Mouse (Mus musculus) hindbrain, embryonic 12.5 days (tissue): ENCODE measurements around the gene Copz1. TPM values are rescaled to one million over a fixed set of nuclear protein-coding genes. Genes with fewer than 3 reads are reported as not detected.

Experiments used
- ATAC-seq: fragments of 200-750 bp; cut with Nextera tagmentation; 2 replicates; pipeline ENCODE4 v1.8.0; 2017; ENCODE audit warnings: moderate TSS enrichment; ENCODE audit not compliant: low FRiP score
- H3K27ac ChIP-seq: fragments of 300-500 bp; sonication (generic); 2 replicates; pipeline ENCODE4 v1.5.1; 2016; ENCODE audit warnings: mild to moderate bottlenecking
- H3K27me3 ChIP-seq: fragments of 300-500 bp; sonication (generic); 2 replicates; pipeline ENCODE4 v1.6.1; 2016; ENCODE audit warnings: mild to moderate bottlenecking
- H3K36me3 ChIP-seq: fragments of 300-500 bp; sonication (generic); 2 replicates; pipeline ENCODE4 v1.6.1; 2016; ENCODE audit warnings: mild to moderate bottlenecking
- H3K4me1 ChIP-seq: fragments of 300-500 bp; sonication (generic); 2 replicates; pipeline ENCODE4 v1.6.1; 2016
- H3K4me2 ChIP-seq: fragments of 300-500 bp; sonication (generic); replicated peaks from 2 replicates; pipeline ENCODE4 v1.6.1; 2016; ENCODE audit warnings: mild to moderate bottlenecking
- H3K4me3 ChIP-seq: fragments of 300-500 bp; sonication (generic); 2 replicates; pipeline ENCODE4 v1.5.1; 2016; ENCODE audit warnings: mild to moderate bottlenecking
- H3K9ac ChIP-seq: fragments of 300-500 bp; sonication (generic); 2 replicates; pipeline ENCODE4 v1.6.1; 2016; ENCODE audit warnings: mild to moderate bottlenecking, moderate library complexity
- H3K9me3 ChIP-seq: fragments of 300-500 bp; sonication (generic); replicated peaks from 2 replicates; pipeline ENCODE4 v1.6.1; 2016; ENCODE audit warnings: mild to moderate bottlenecking
- WGBS: fragments of 180-500 bp; shearing (Covaris S2); methylation state at CpG from one replicate; pipeline ENCODE4 v1.1.7; 2016; 5-methylcytosine and 5-hydroxymethylcytosine counted together
- polyA plus RNA-seq: library from polyadenylated mRNA; unstranded; fragments of >200 nt; fragmentation: Nextera tagmentation; extraction: Ambion mirVana; gene quantifications from 2 replicates; pipeline ENCODE4 v1.2.1, GENCODE M21; 2016

Copz1 gene
- polyA plus RNA-seq, 1 experiment from 2014 or later, result 247 TPM

DNA sequence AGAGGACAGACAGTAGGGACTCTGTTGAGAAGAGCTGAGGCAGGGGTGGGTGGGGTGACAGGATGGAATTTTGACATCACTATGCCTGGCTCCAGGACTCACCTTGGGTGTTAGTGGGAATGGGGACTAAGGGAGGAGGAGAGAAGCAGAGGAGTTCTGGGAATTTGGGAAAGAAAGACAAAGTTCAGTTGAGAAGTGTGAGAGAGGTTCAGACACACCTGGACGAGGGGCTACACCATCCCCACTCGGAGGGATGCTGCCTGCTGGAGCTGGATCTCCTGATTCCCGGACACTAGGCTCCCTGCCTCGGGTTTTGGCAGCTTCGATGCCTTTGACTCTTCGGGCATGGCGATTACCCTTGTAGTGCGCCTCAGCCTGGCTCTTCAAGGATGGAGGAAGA is 45.2 kb downstream of the Copz1 start:
- Histone ChIP-seq H3K9ac (no peak overlapping the region), H3K27ac (0 out of 2 replicates have a peak overlapping the region, but pooled peaks have one; percentile 12)
- WGBS, result 89% methylated on average over 8 of the region's 8 CpGs

DNA sequence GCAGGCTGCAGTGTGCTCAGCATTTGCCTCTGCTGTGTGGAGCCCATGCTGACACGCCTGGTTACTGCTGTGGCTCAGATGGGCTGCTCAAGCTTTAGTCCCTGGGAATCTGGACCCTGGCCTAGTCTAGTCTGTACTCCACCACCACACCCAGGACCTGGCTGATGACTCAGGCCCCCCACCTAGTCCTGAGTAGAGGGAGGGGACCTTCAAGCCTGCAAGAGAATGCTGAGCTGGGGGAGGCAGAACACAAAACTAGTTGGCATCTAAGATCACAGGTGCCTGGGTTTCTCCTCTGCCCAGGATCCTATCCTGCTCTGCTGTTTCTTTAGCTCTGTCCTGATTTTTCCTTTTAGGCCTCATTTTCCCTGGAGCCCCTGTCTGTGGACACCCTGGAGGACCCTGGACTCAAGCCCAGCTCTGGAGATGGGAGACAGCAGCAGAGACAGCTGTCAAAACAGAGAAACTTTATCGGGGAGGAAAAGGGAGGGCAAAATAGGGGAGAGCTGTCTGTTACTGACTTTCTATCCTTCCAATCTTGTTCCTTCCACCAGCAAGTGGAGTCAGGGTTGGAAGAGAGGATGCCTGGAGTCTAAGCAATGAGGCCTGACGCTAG is 45.8 kb downstream of the Copz1 start:
- H3K36me3 ChIP-seq, result peaks cover 46% of the 10 kb centered on the region
- ATAC-seq, result no peak
- H3K4me1 ChIP-seq, result peaks cover 47% of the 10 kb centered on the region
- H3K27ac ChIP-seq, result 0 out of 2 replicates have a peak overlapping the region, but pooled peaks have one; percentile 12
- H3K4me2 ChIP-seq, result no peak overlapping the region
- no peaks in the 10 kb centered on the region for H3K27me3 ChIP-seq
- H3K4me3 ChIP-seq, result no peak overlapping the region
- no peaks in the 10 kb centered on the region for H3K9me3 ChIP-seq
- H3K9ac ChIP-seq, result no peak overlapping the region; the same call in 1 of the 2 replicates
- WGBS, result 71% methylated on average over 3 of the region's 3 CpGs

More for the DNA sequence above, 45.2 kb downstream of the Copz1 start:
- peaks cover 50% of the 10 kb centered on the region for H3K4me1 ChIP-seq
- H3K4me3 ChIP-seq, result no peak overlapping the region
- ATAC-seq, result no peak
- no peaks in the 10 kb centered on the region for H3K27me3 ChIP-seq
- H3K9me3 ChIP-seq, result no peaks in the 10 kb centered on the region
- no peak overlapping the region for H3K4me2 ChIP-seq
- H3K36me3 ChIP-seq, result peaks cover 46% of the 10 kb centered on the region

DNA sequence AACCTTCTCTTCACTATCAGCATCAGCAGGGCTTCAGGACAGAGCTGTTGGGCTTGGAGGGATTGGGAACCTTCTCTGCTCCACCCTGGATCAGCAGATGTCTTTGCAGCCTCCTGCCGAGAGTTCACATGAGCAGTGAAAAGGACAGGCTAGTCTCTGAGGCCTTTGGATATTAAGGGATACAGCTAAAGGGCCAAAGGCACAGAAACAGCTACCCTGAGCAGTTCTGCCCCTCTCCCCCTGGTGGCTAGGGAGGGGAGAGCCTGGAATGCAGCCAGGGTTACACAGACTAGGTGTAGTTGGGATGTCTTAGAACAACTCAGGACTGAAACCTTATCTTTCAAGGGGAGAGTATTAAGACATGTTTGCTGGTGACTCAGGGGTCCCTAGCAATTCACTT is 48.6 kb downstream of the Copz1 start:
- H3K36me3 ChIP-seq, result peaks cover 37% of the 10 kb centered on the region
- no peak overlapping the region for H3K27ac ChIP-seq
- no peaks in the 10 kb centered on the region for H3K9me3 ChIP-seq
- H3K4me3 ChIP-seq, result no peak overlapping the region
- no peak overlapping the region for H3K9ac ChIP-seq
- H3K4me1 ChIP-seq, result peaks cover 33% of the 10 kb centered on the region
- no peak for ATAC-seq
- H3K27me3 ChIP-seq, result no peaks in the 10 kb centered on the region
- 58% methylated on average over 1 of the region's 1 CpGs for WGBS
- no peak overlapping the region for H3K4me2 ChIP-seq

DNA sequence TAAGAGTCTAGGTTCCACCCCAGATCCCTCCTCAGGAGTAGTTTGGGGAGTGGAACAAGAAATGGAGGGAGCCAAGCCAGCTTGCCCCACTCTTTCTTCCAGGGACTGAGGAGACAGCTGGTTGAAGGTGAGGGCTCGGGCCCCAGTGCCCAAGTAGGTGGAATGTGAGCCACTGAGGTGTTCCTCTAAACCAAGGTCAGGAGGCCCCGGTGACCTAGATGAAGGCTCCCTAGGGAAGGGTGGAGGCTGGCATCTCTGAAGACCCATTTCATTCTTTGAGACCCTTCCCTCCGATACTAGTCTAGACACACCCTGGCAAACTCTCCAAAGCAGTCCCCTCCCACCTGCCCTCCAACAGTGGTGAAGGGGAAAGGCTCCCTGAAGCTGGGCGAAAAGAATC is 49.9 kb downstream of the Copz1 start:
- Histone ChIP-seq H3K4me1 (peaks cover 33% of the 10 kb centered on the region), H3K4me3 (peak overlapping the region; percentile 74), H3K9ac (peak overlapping the region; percentile 85), H3K27ac (no peak overlapping the region), H3K27me3 (no peaks in the 10 kb centered on the region), H3K4me2 (peak overlapping the region; percentile 66), H3K9me3 (no peaks in the 10 kb centered on the region), H3K36me3 (peaks cover 24% of the 10 kb centered on the region)
- WGBS, result 41% methylated on average over 4 of the region's 4 CpGs
- ATAC-seq, result peak; percentile 5; the same call in 1 of the 2 replicates

DNA sequence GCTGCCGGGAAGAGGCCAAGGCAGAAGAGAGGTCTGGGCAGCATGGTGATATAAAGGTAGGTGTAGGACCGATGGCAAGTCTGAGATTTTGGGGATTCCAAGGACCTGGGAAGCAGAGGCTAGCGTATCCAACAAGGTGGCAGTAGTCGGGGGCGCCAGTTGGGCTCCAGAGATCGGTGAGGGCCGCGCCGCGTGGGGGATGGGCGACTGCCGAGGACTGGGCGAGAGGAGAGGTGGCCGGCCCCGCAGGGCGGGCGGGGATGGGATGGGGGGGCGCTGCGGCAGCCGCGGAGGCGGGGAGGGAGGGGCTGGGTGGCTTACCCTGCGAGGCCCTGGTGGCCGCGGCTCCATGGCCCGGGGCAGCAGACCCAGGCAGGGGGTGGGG is 50.5 kb downstream of the Copz1 start:
- peak; percentile 75 for ATAC-seq
- Histone ChIP-seq H3K36me3 (peaks cover 17% of the 10 kb centered on the region), H3K27me3 (no peaks in the 10 kb centered on the region), H3K9ac (peak overlapping the region; percentile 85), H3K4me2 (peak overlapping the region; percentile 66), H3K4me1 (peaks cover 33% of the 10 kb centered on the region), H3K4me3 (peak overlapping the region; percentile 74), H3K27ac (peak overlapping the region; percentile 82), H3K9me3 (no peaks in the 10 kb centered on the region)
- WGBS, result 1% methylated on average over 14 of the region's 26 CpGs

DNA sequence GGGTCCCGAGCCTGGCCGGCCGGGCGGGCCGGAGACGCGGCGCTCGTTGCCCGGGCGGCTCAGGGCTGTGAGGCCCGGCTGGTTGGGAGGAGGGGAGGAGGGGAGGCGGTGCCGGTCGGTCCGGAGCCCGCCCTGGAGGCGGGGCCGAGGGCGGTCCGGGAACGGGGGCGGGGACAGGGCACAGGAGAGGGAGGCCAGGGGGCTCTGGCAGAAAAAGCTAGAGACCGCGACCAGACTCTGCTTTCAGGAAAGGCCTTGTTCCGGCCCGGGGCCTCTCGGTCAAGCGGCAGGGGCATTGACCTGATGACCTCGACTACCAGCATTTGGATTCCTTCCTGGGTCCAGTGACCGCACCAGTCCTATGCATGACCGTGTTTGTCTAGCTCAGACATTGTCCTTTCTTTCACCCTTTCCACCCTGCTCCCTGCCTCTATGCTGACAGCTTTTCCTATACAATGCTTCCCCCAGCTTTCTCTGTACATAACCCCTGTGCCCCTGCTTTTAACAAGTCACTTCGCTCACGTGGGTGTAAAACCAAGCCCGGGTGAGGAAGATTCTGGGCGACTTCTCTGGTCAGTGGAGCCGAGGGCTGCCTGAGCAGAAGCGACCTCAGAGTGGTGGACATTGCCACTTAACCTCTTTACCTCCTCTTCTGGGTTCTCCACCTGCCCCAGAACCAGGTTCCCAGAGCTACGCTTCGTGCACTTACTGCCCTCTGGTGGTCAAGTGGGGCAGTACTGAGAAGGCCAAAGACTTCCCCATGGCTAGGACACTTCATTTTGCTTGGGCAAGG is 51.1 kb downstream of the Copz1 start:
- peak overlapping the region; percentile 82 for H3K27ac ChIP-seq
- no peaks in the 10 kb centered on the region for H3K9me3 ChIP-seq
- peak overlapping the region; percentile 74 for H3K4me3 ChIP-seq
- H3K36me3 ChIP-seq, result peaks cover 11% of the 10 kb centered on the region
- peak overlapping the region; percentile 85 for H3K9ac ChIP-seq
- H3K4me2 ChIP-seq, result peak overlapping the region; percentile 66
- H3K27me3 ChIP-seq, result no peaks in the 10 kb centered on the region
- under 1% methylated on average over 36 of the region's 40 CpGs for WGBS
- peak; percentile 98 for ATAC-seq
- H3K4me1 ChIP-seq, result peaks cover 33% of the 10 kb centered on the region

DNA sequence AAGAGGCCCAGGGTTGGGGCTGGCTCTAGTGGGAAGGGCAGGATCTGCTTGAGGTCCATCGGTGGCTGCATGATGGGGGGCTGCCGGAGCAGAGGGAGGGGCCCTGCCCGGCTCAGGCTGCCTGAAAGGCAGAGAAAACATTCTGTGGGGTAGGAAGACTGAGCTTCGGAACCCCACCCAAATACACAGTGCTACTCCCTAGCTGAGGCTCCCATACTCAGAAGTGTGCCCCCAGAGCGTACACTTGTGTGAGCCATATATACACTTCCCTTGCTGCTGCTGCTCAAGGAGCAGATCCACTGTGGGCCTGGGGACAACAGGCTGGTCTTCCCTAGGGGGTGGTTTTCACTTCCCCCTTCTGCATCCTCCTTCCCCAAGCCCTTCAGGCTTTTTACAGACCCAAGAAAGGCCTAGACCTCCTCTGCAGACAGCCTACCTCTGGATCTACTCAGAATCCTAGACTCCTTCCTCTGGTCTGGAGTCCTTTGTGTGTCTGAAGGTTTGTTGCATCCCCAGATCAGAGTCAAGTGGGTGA is 60.6 kb downstream of the Copz1 start:
- Histone ChIP-seq H3K9ac (no peak overlapping the region), H3K27ac (no peak overlapping the region), H3K4me2 (no peak overlapping the region), H3K4me1 (peaks cover 27% of the 10 kb centered on the region), H3K4me3 (no peak overlapping the region), H3K36me3 (no peaks in the 10 kb centered on the region), H3K9me3 (no peaks in the 10 kb centered on the region), H3K27me3 (peaks cover 3% of the 10 kb centered on the region)
- no peak for ATAC-seq
- WGBS, result 60% methylated on average over 5 of the region's 5 CpGs

DNA sequence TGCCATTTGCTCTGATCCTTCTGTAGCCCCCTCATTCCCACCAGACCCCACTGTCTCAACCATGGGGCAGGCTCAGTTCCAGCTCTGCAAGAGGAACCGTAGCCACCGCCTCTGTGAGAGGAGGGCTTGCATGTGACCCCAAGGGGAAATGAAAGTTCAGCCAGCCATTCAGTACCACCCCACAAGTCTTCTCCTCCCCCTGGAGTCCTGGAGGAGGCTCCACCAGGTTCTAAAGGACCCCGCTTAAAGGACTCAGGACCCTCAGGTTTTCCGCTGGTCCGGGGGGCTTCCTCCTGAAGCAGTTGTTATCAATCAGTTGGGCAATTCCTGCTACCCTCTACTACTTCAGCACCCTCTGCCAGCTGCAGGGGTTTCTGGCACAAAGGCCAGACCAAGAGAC is 61.2 kb downstream of the Copz1 start:
- ATAC-seq, result no peak
- H3K4me1 ChIP-seq, result peaks cover 28% of the 10 kb centered on the region
- H3K4me3 ChIP-seq, result no peak overlapping the region
- no peak overlapping the region for H3K4me2 ChIP-seq
- H3K9ac ChIP-seq, result peak overlapping the region; percentile 2; the same call in 1 of the 2 replicates
- no peaks in the 10 kb centered on the region for H3K36me3 ChIP-seq
- no peaks in the 10 kb centered on the region for H3K9me3 ChIP-seq
- H3K27me3 ChIP-seq, result peaks cover 8% of the 10 kb centered on the region
- no peak overlapping the region for H3K27ac ChIP-seq
- 54% methylated on average over 5 of the region's 5 CpGs for WGBS

DNA sequence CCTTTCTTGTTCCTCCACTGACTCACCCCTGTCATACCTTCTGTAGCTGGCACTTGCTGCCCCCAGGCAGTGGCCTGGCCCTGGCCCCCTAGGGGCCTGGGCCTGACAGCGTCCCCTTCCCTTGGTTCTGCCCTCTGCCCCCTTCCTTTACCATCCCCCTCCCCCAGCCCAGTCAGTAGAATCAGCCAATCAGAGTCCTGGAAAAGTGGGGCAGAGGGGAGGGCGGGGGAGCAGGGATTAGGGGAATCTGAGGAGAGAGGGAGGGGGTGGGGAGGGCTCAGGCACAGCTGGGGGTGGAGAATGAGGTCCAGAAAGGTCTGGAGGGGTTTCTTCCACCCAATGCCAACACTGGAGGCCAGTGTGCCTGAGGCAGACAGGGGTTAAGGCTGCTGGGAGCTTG is 61.7 kb downstream of the Copz1 start:
- no peak overlapping the region for H3K4me3 ChIP-seq
- no peak overlapping the region for H3K27ac ChIP-seq
- no peak overlapping the region for H3K4me2 ChIP-seq
- peak overlapping the region; percentile 2; the same call in 1 of the 2 replicates for H3K9ac ChIP-seq
- H3K27me3 ChIP-seq, result peaks cover 12% of the 10 kb centered on the region
- H3K9me3 ChIP-seq, result no peaks in the 10 kb centered on the region
- ATAC-seq, result peak; percentile 19; the same call in 1 of the 2 replicates
- H3K36me3 ChIP-seq, result no peaks in the 10 kb centered on the region
- WGBS, result 0% methylated on average over 2 of the region's 2 CpGs
- H3K4me1 ChIP-seq, result peaks cover 32% of the 10 kb centered on the region

DNA sequence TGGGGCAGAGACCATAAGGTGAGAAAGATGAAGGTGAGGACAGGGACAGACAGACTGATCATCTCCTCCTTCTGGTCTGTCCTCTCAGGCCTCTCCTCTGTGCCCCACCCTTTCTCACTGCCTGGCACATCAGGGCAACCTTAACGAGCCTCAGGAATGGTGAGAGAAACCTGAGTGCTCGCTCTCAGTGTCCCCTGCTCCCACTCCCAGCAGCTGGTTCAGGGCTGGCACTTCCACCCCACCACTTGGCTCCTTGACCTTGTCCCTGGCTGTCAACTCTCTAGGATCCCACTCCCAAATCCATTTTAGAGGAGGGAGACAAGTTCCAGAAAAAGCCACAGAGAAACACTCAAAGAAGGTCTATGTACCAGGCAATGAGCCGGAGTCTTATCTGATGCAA is 62.5 kb downstream of the Copz1 start:
- Histone ChIP-seq H3K36me3 (no peaks in the 10 kb centered on the region), H3K9me3 (no peaks in the 10 kb centered on the region), H3K4me1 (peaks cover 39% of the 10 kb centered on the region), H3K4me2 (no peak overlapping the region), H3K9ac (no peak overlapping the region), H3K4me3 (no peak overlapping the region), H3K27ac (no peak overlapping the region), H3K27me3 (peaks cover 19% of the 10 kb centered on the region)
- ATAC-seq, result no peak
- 62% methylated on average over 3 of the region's 3 CpGs for WGBS

DNA sequence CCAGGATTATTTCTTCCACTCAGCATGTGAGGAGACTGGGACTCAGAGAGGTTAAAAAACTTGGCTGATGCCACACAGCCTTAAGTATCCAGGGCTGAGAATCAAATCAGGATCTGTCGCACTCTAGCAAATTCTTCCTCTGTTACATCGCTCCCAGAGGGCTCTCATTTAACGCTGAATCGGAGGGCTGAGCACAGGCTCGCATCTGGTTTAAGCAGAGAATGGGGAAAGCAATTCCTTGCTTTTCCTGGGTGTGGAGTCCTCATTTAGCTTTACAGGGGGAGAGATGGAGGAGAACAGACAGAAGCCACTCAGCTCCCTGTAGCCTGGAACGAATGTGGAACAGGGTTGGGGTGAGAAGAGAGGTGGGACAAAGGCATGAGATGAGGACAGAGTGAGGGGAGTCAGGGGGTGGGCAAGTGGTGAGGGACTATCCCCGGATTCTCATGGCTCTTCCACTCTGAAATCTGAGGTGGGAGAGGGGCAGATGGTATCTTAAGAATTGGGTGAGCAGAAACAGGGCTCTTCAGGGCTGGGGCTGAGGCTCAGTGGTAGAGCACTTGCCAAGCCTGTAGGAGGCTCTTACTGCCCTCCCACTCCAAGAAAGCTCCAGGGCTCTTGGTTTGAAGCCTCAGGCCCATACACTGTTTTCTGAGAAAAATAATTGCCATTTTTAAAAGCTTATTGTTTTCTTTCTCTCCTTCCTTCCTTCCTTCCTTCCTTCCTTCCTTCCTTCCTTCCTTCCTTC is 63.1 kb downstream of the Copz1 start:
- no peaks in the 10 kb centered on the region for H3K36me3 ChIP-seq
- H3K27ac ChIP-seq, result no peak overlapping the region
- no peak overlapping the region for H3K4me3 ChIP-seq
- H3K4me2 ChIP-seq, result no peak overlapping the region
- ATAC-seq, result no peak
- H3K4me1 ChIP-seq, result peaks cover 45% of the 10 kb centered on the region
- H3K9ac ChIP-seq, result no peak overlapping the region
- no peaks in the 10 kb centered on the region for H3K9me3 ChIP-seq
- peaks cover 24% of the 10 kb centered on the region for H3K27me3 ChIP-seq
- WGBS, result 27% methylated on average over 7 of the region's 7 CpGs
